Mouse (Mus musculus) cerebellum, postnatal 4 days (tissue): Measurements from ENCODE around the gene Lexm.

ENCODE experiments used
- DNase-seq, 2 experiments: peaks; one replicate each; pipeline ENCODE4 v3.0.0; 2022; ENCODE audit warnings: low spot score in 2 of 2, mixed read lengths in 1 of 2

Lexm gene

GRCm38 (mm10) chr4:106624271-106624670 lies 7.2 kb upstream of the Lexm start:
- DNase-seq, result no peak

GRCm38 (mm10) chr4:106622712-106623111 lies 5.7 kb upstream of the Lexm start:
- DNase-seq, result peak in 1 of 2 experiments; percentile 36

GRCm38 (mm10) chr4:106622030-106622493 lies 5.0 kb upstream of the Lexm start, which contains the start of gene Ttc22:
Gene Ttc22 (plus strand): TSS chr4:106622432.
- peak in 1 of 2 experiments; percentile 27 for DNase-seq

- no peak for DNase-seq
These were observed 4.4 kb upstream of the Lexm start for GRCm38 (mm10) chr4:106621428-106621827.

- DNase-seq, result no peak
These were observed 1.9 kb upstream of the Lexm start for GRCm38 (mm10) chr4:106618898-106619297.

- DNase-seq, result no peak
These were observed 1.4 kb downstream of the Lexm start for GRCm38 (mm10) chr4:106615637-106616036.

GRCm38 (mm10) chr4:106614881-106615280 lies 2.2 kb downstream of the Lexm start:
- DNase-seq, result no peak

GRCm38 (mm10) chr4:106614180-106614797 lies 2.8 kb downstream of the Lexm start:
- peak; percentile 80 to 87 for DNase-seq

- DNase-seq, result no peak
These were observed 3.5 kb downstream of the Lexm start for GRCm38 (mm10) chr4:106613560-106613959.

- DNase-seq, result no peak
These were observed 3.9 kb downstream of the Lexm start for GRCm38 (mm10) chr4:106613105-106613504.

- DNase-seq, result no peak
These were observed 9.1 kb downstream of the Lexm start for GRCm38 (mm10) chr4:106607905-106608304.

- DNase-seq, result no peak
These were observed 10.1 kb downstream of the Lexm start for GRCm38 (mm10) chr4:106606639-106607554.

- no peak for DNase-seq
These were observed 16.3 kb downstream of the Lexm start for GRCm38 (mm10) chr4:106600770-106601169.

GRCm38 (mm10) chr4:106599415-106599814 lies 17.6 kb downstream of the Lexm start:
- DNase-seq, result no peak

- DNase-seq, result no peak
These were observed 19.3 kb downstream of the Lexm start for GRCm38 (mm10) chr4:106597741-106598140.

- no peak for DNase-seq
These were observed 20.0 kb downstream of the Lexm start for GRCm38 (mm10) chr4:106597055-106597454.

- DNase-seq, result no peak
These were observed 20.8 kb downstream of the Lexm start for GRCm38 (mm10) chr4:106596200-106596599.

- DNase-seq, result no peak
These were observed 23.4 kb downstream of the Lexm start for GRCm38 (mm10) chr4:106593636-106594035.

- DNase-seq, result no peak
These were observed 26.2 kb downstream of the Lexm start for GRCm38 (mm10) chr4:106590871-106591270.

- no peak for DNase-seq
These were observed 26.9 kb downstream of the Lexm start for GRCm38 (mm10) chr4:106590142-106590541.

GRCm38 (mm10) chr4:106587075-106587474 lies 30.0 kb downstream of the Lexm start:
- DNase-seq, result no peak

GRCm38 (mm10) chr4:106584665-106585064 lies 32.4 kb downstream of the Lexm start:
- DNase-seq, result no peak
